Mouse (Mus musculus) heart, embryonic 16.5 days (tissue): ENCODE results near the gene Fam172a. TPM values are rescaled to one million over a fixed set of nuclear protein-coding genes. Genes with fewer than 3 reads are reported as not detected.

Source experiments
- ATAC-seq: fragments of 200-750 bp; cut with Nextera tagmentation; replicated peaks from 2 replicates; pipeline ENCODE4 v1.8.0; 2017; ENCODE audit warnings: moderate number of reproducible peaks; ENCODE audit not compliant: insufficient read depth, low FRiP score; ENCODE audit errors: extremely low read depth
- H3K27ac ChIP-seq: fragments of 300-500 bp; sonication (generic); 2 replicates; pipeline ENCODE4 v1.5.1; 2014; ENCODE audit warnings: mild to moderate bottlenecking, low read length, control low read depth, moderate library complexity
- H3K27me3 ChIP-seq: fragments of 300-500 bp; sonication (generic); 2 replicates; pipeline ENCODE4 v1.6.1; 2014; ENCODE audit warnings: low read length, mixed read lengths; ENCODE audit not compliant: control insufficient read depth, insufficient read depth
- H3K36me3 ChIP-seq: fragments of 300-500 bp; sonication (generic); 2 replicates; pipeline ENCODE4 v1.6.1; 2014; ENCODE audit not compliant: control insufficient read depth, insufficient read depth
- H3K4me1 ChIP-seq: fragments of 300-500 bp; sonication (generic); 2 replicates; pipeline ENCODE4 v1.6.1; 2014; ENCODE audit warnings: low read length, mixed read lengths; ENCODE audit not compliant: control insufficient read depth, insufficient read depth
- H3K4me2 ChIP-seq: fragments of 300-500 bp; sonication (generic); 2 replicates; pipeline ENCODE4 v1.6.1; 2014; ENCODE audit warnings: low read depth, mild to moderate bottlenecking, control low read depth, low read length
- H3K4me3 ChIP-seq: fragments of 300-500 bp; sonication (generic); 2 replicates; pipeline ENCODE4 v1.5.1; 2014; ENCODE audit warnings: mild to moderate bottlenecking, control low read depth, low read length
- H3K9ac ChIP-seq: fragments of 300-500 bp; sonication (generic); 2 replicates; pipeline ENCODE4 v1.6.1; 2014; ENCODE audit warnings: low read length, control low read depth
- H3K9me3 ChIP-seq: fragments of 300-500 bp; sonication (generic); replicated peaks from 2 replicates; pipeline ENCODE4 v1.6.1; 2016; ENCODE audit warnings: low read length; ENCODE audit not compliant: control insufficient read depth
- WGBS: fragments of 180-500 bp; shearing (Covaris S2); extraction: QIAGEN DNeasy Blood & Tissue Kit; methylation state at CpG from one replicate; pipeline ENCODE4 v1.1.7; 2014; 5-methylcytosine and 5-hydroxymethylcytosine counted together
- polyA plus RNA-seq: library from polyadenylated mRNA; unstranded; fragments of >200 nt; fragmentation: Nextera tagmentation; extraction: Ambion mirVana; gene quantifications from 2 replicates; pipeline ENCODE4 v1.2.1, GENCODE M21; 2015

Fam172a gene
- polyA plus RNA-seq, 1 experiment from 2014 or later, result 21.0 TPM

- H3K4me1 ChIP-seq, result peaks cover 7% of the 10 kb centered on the region
- H3K27ac ChIP-seq, result no peak overlapping the region
- peak overlapping the region; percentile 45 for H3K4me3 ChIP-seq
- H3K4me2 ChIP-seq, result peak overlapping the region; percentile 60
- WGBS, result 19% methylated on average over 13 of the region's 13 CpGs
- no peak for ATAC-seq
- H3K27me3 ChIP-seq, result peaks cover 46% of the 10 kb centered on the region
- H3K9me3 ChIP-seq, result no peaks in the 10 kb centered on the region
- H3K36me3 ChIP-seq, result no peaks in the 10 kb centered on the region
- H3K9ac ChIP-seq, result no peak overlapping the region
These were observed 493.8 kb downstream of the Fam172a start for GRCm38 (mm10) chr13:78195601-78196115.

- H3K36me3 ChIP-seq, result no peaks in the 10 kb centered on the region
- peaks cover 44% of the 10 kb centered on the region for H3K27me3 ChIP-seq
- peak overlapping the region; percentile 13; the same call in 1 of the 2 replicates for H3K4me2 ChIP-seq
- no peak for ATAC-seq
- WGBS, result 53% methylated on average over 7 of the region's 7 CpGs
- no peak overlapping the region for H3K27ac ChIP-seq
- peak overlapping the region; percentile 13; the same call in 1 of the 2 replicates for H3K4me3 ChIP-seq
- peaks cover 7% of the 10 kb centered on the region for H3K4me1 ChIP-seq
- H3K9ac ChIP-seq, result no peak overlapping the region
- H3K9me3 ChIP-seq, result no peaks in the 10 kb centered on the region
These were observed 494.5 kb downstream of the Fam172a start for GRCm38 (mm10) chr13:78196236-78196796.

GRCm38 (mm10) chr13:78197286-78197818, 495.5 kb downstream of the Fam172a start:
- ATAC-seq, result no peak
- 6% methylated on average over 9 of the region's 9 CpGs for WGBS
- H3K27ac ChIP-seq, result no peak overlapping the region

GRCm38 (mm10) chr13:78197819-78198390, 496.1 kb downstream of the Fam172a start:
- Histone ChIP-seq H3K9me3 (no peaks in the 10 kb centered on the region), H3K27me3 (peaks cover 40% of the 10 kb centered on the region), H3K27ac (peak overlapping the region; percentile 82), H3K4me2 (peak overlapping the region; percentile 99), H3K4me1 (peaks cover 10% of the 10 kb centered on the region), H3K9ac (peak overlapping the region; percentile 80), H3K36me3 (no peaks in the 10 kb centered on the region), H3K4me3 (peak overlapping the region; percentile 71)
- WGBS, result under 1% methylated on average over 32 of the region's 33 CpGs
- ATAC-seq, result no peak

More at GRCm38 (mm10) chr13:78197286-78197818, 495.5 kb downstream of the Fam172a start:
- peaks cover 43% of the 10 kb centered on the region for H3K27me3 ChIP-seq
- no peaks in the 10 kb centered on the region for H3K9me3 ChIP-seq
- peak overlapping the region; percentile 99 for H3K4me2 ChIP-seq
- H3K9ac ChIP-seq, result peak overlapping the region; percentile 80
- H3K4me3 ChIP-seq, result peak overlapping the region; percentile 71
- H3K36me3 ChIP-seq, result no peaks in the 10 kb centered on the region
- H3K4me1 ChIP-seq, result peaks cover 10% of the 10 kb centered on the region

- peaks cover 10% of the 10 kb centered on the region for H3K4me1 ChIP-seq
- under 1% methylated on average over 17 of the region's 63 CpGs for WGBS
- peak overlapping the region; percentile 82 for H3K27ac ChIP-seq
- peak overlapping the region; percentile 80 for H3K9ac ChIP-seq
- no peaks in the 10 kb centered on the region for H3K9me3 ChIP-seq
- peaks cover 36% of the 10 kb centered on the region for H3K27me3 ChIP-seq
- ATAC-seq, result no peak
- no peaks in the 10 kb centered on the region for H3K36me3 ChIP-seq
- peak overlapping the region; percentile 99 for H3K4me2 ChIP-seq
- H3K4me3 ChIP-seq, result peak overlapping the region; percentile 71
These were observed 496.6 kb downstream of the Fam172a start for GRCm38 (mm10) chr13:78198391-78198870.

GRCm38 (mm10) chr13:78198871-78199641, 497.2 kb downstream of the Fam172a start:
- Histone ChIP-seq H3K9ac (peak overlapping the region; percentile 80), H3K27ac (peak overlapping the region; percentile 82), H3K9me3 (no peaks in the 10 kb centered on the region), H3K27me3 (peaks cover 32% of the 10 kb centered on the region), H3K4me2 (peak overlapping the region; percentile 99), H3K4me1 (peaks cover 10% of the 10 kb centered on the region), H3K36me3 (no peaks in the 10 kb centered on the region), H3K4me3 (peak overlapping the region; percentile 71)
- ATAC-seq, result peak; percentile 29
- WGBS, result under 1% methylated on average over 85 of the region's 92 CpGs

- Histone ChIP-seq H3K9ac (peak within 1 kb of the TSS; percentile 80), H3K4me3 (peak within 1 kb of the TSS; percentile 71), H3K36me3 (no peaks in the 10 kb centered on the region), H3K4me2 (peak within 1 kb of the TSS; percentile 99), H3K27ac (peak within 1 kb of the TSS; percentile 82), H3K27me3 (peaks cover 31% of the 10 kb centered on the region), H3K9me3 (no peaks in the 10 kb centered on the region), H3K4me1 (peaks cover 10% of the 10 kb centered on the region)
- 1% methylated on average over 14 of the region's 14 CpGs for WGBS
- ATAC-seq, result no peak
These were observed 497.9 kb downstream of the Fam172a start, which contains the start of gene Nr2f1 for GRCm38 (mm10) chr13:78199642-78200160. Gene Nr2f1, minus strand, starts transcription at chr13:78199757.

- H3K4me2 ChIP-seq, result peak overlapping the region; percentile 99
- no peak overlapping the region; the same call in 1 of the 2 replicates for H3K9ac ChIP-seq
- peaks cover 8% of the 10 kb centered on the region for H3K4me1 ChIP-seq
- peak overlapping the region; percentile 44 for H3K4me3 ChIP-seq
- 2% methylated on average over 8 of the region's 9 CpGs for WGBS
- H3K27ac ChIP-seq, result no peak overlapping the region; the same call in 1 of the 2 replicates
- no peaks in the 10 kb centered on the region for H3K36me3 ChIP-seq
- peak; percentile 4; the same call in 1 of the 2 replicates for ATAC-seq
- peaks cover 25% of the 10 kb centered on the region for H3K27me3 ChIP-seq
- H3K9me3 ChIP-seq, result no peaks in the 10 kb centered on the region
These were observed 498.6 kb downstream of the Fam172a start for GRCm38 (mm10) chr13:78200407-78200806.
